Comparison of ENCODE assay signal across 13 mouse cellular contexts in genomic region chr6:148371223-148371622, GRCm38 (mm10).
DNase-seq lines count a peak whose midpoint lies in the region; ATAC-seq and TF ChIP-seq lines count a peak whose summit lies in the region.
"Had no signal": no experiment of that assay in that cellular context is flagged by ENCODE, and none has a peak within 500 bp of the region (broad histone marks: within the 10 kb centered on the region; RNA-seq: fewer than 3 reads in every experiment).

No protein-coding gene starts in this region.

- H3K27ac ChIP-seq in left cerebral cortex, adult 2 months = no peak overlapping the region
- H3K27ac ChIP-seq in CH12.LX (ENCODE audit: insufficient read depth, low read depth) = no peak overlapping the region
- H3K27ac ChIP-seq: embryonic facial prominence, embryonic 15.5 days had no signal

- H3K27me3 ChIP-seq in CH12.LX (replicated peaks) (no peaks in the 10 kb centered on the region), Patski (no peaks in the 10 kb centered on the region)
- H3K27me3 ChIP-seq: embryonic facial prominence, embryonic 15.5 days; heart, embryonic 12.5 days had no signal

- POLR2A ChIA-PET in Patski (lab: Charles Lee) = no interaction called here

- H3K9me3 ChIP-seq in CH12.LX (replicated peaks; ENCODE audit: low read length) = no peaks in the 10 kb centered on the region
- H3K9me3 ChIP-seq: embryonic facial prominence, embryonic 15.5 days; heart, embryonic 12.5 days had no signal

- no peaks in the 10 kb centered on the region for H3K4me1 ChIP-seq in CH12.LX (ENCODE audit: control insufficient read depth in 1 of 2, insufficient read depth in 2 of 2)
- H3K4me1 ChIP-seq: embryonic facial prominence, embryonic 15.5 days; heart, embryonic 12.5 days had no signal

- no peak for ATAC-seq in Patski
- ATAC-seq in megakaryocyte, adult 5-6 weeks (ENCODE audit: poor library complexity, severe bottlenecking) = peak; percentile 63
- ATAC-seq: hindbrain, embryonic 16.5 days had no signal

- dilution Hi-C loops in CH12.LX (cut with MboI; ENCODE audit: extremely low pct_ligation_motif_present, extremely low pct_unique_long_range_greater_than_20kb, low sequenced_read_pairs) = no loop called here

- no peaks in the 10 kb centered on the region for H3K79me2 ChIP-seq in CH12.LX (replicated peaks; ENCODE audit: control insufficient read depth, extremely low read depth, insufficient read depth, poor library complexity, severe bottlenecking)

- no peak overlapping the region for H3K4me3 ChIP-seq in left cerebral cortex, adult 2 months
- H3K4me3 ChIP-seq in CH12.LX (replicated peaks in 1 of 3; ENCODE audit: low read depth in 2 of 3, low read length in 2 of 3, poor library complexity in 1 of 3) = no peak overlapping the region
- H3K4me3 ChIP-seq: embryonic facial prominence, embryonic 15.5 days; heart, embryonic 12.5 days had no signal

- TF ChIP-seq EP300 in CH12.LX (IDR thresholded peaks at IDR 0.05; ENCODE audit: low read length) = no peak

- DNase-seq in left cerebral cortex, adult 2 months (ENCODE audit: extremely low spot score in 1 of 2, low spot score in 2 of 2) = no peak
- DNase-seq in left cerebral cortex, postnatal 36 days (ENCODE audit: low spot score in 2 of 2) = no peak
- DNase-seq in CH12.LX (ENCODE audit: extremely low read depth) = peak; percentile 37
- no peak for DNase-seq in Patski (ENCODE audit: low read depth, low spot score)
- DNase-seq in layer of hippocampus, postnatal 25 days (ENCODE audit: extremely low spot score in 1 of 2, low spot score in 1 of 2) = no peak
- DNase-seq in kidney, adult 18-20 months = no peak
- DNase-seq: cerebellum, postnatal 25 days; left cerebral cortex, postnatal 4 days; lung, postnatal 10 days had no signal

- no peak overlapping the region for H3K4me2 ChIP-seq in CH12.LX (ENCODE audit: insufficient read depth, low read depth, poor library complexity, severe bottlenecking)
- H3K4me2 ChIP-seq: embryonic facial prominence, embryonic 15.5 days; heart, embryonic 12.5 days had no signal

- no peak overlapping the region for H3K9ac ChIP-seq in CH12.LX (ENCODE audit: insufficient read depth, low read depth)
- H3K9ac ChIP-seq: embryonic facial prominence, embryonic 15.5 days; heart, embryonic 12.5 days had no signal

- TF ChIP-seq CTCF in left cerebral cortex, adult 2 months (IDR thresholded peaks at IDR 0.05) = peak; percentile 36
- TF ChIP-seq CTCF in CH12.LX (conservative IDR thresholded peaks at IDR 0.05 in 1 of 2, IDR thresholded peaks at IDR 0.05 in 1 of 2; ENCODE audit: low read depth in 2 of 2, low read length in 2 of 2) (peak; percentile 26 to 56; a peak in 3 of 4 replicates), Patski (IDR thresholded peaks at IDR 0.05) (peak; percentile 25)

- in situ Hi-C loops in CH12.LX (cut with MboI; ENCODE audit: low pct_ligation_motif_present, low pct_unique_long_range_greater_than_20kb, low sequenced_read_pairs) (no loop called here), Patski (cut with MboI; ENCODE audit: low pct_unique_long_range_greater_than_20kb) (no loop called here)

- CTCF ChIA-PET in Patski (lab: Charles Lee) = no interaction called here

- peak; percentile 51 for TF ChIP-seq RAD21 in CH12.LX (IDR thresholded peaks at IDR 0.05; ENCODE audit: low read depth, low read length)

- TF ChIP-seq POLR2A in CH12.LX (IDR thresholded peaks at IDR 0.05; ENCODE audit: low read depth, low read length) = no peak

- intact Hi-C loops in left cerebral cortex, adult 2 months (cut with DNase I) = no loop called here
- intact Hi-C loops in left cerebral cortex, postnatal 36 days (cut with DNase I) = no loop called here

- H3K36me3 ChIP-seq in CH12.LX (replicated peaks in 1 of 2; ENCODE audit: control insufficient read depth in 1 of 2, insufficient read depth in 1 of 2, low read length in 1 of 2) = no peaks in the 10 kb centered on the region
- H3K36me3 ChIP-seq: embryonic facial prominence, embryonic 15.5 days; heart, embryonic 12.5 days had no signal

TF ChIP-seq in CH12.LX, 34 proteins besides CTCF, POLR2A, EP300 and RAD21:
- peak; percentile 49 for TF ChIP-seq SMC3 (IDR thresholded peaks at IDR 0.05; ENCODE audit: low read depth, low read length)
- TF ChIP-seq ZC3H11A (IDR thresholded peaks at IDR 0.05; ENCODE audit: low read depth, low read length) = no peak
